Mouse (Mus musculus) neural tube, embryonic 11.5 days (tissue): ENCODE measurements at regions not wholly inside any gene's neighbourhood (a gene's known extent, or its start where the extent isn't known, plus 50 kb on each side); places are given as distances from the start of the nearest gene placed in this dataset.

Experiments
- ATAC-seq: fragments of 200-750 bp; cut with Nextera tagmentation; 2 replicates; pipeline ENCODE4 v1.8.0; 2017; ENCODE audit warnings: moderate number of reproducible peaks, mild to moderate bottlenecking, moderate TSS enrichment, moderate library complexity; ENCODE audit not compliant: insufficient read depth, low FRiP score, low TSS enrichment
- DNase-seq: peaks from one replicate; pipeline ENCODE4 v3.0.0-alpha.2; 2015; ENCODE audit warnings: low spot score
- H3K27ac ChIP-seq: fragments of 300-500 bp; sonication (generic); 2 replicates; pipeline ENCODE4 v1.5.1; 2014; ENCODE audit warnings: low read depth, mild to moderate bottlenecking, low read length
- H3K27me3 ChIP-seq: fragments of 300-500 bp; sonication (generic); 2 replicates; pipeline ENCODE4 v1.6.1; 2014; ENCODE audit warnings: mild to moderate bottlenecking, low read length, mixed read lengths; ENCODE audit not compliant: control insufficient read depth, insufficient read depth
- H3K36me3 ChIP-seq: fragments of 300-500 bp; sonication (generic); 2 replicates; pipeline ENCODE4 v1.6.1; 2014; ENCODE audit warnings: mild to moderate bottlenecking, low read length, moderate library complexity, mixed read lengths; ENCODE audit not compliant: control insufficient read depth, insufficient read depth
- H3K4me1 ChIP-seq: fragments of 300-500 bp; sonication (generic); 2 replicates; pipeline ENCODE4 v1.6.1; 2014; ENCODE audit warnings: low read length, mixed read lengths; ENCODE audit not compliant: control insufficient read depth, insufficient read depth
- H3K4me2 ChIP-seq: fragments of 300-500 bp; sonication (generic); 2 replicates; pipeline ENCODE4 v1.6.1; 2014; ENCODE audit warnings: low read depth, mild to moderate bottlenecking, moderate library complexity
- H3K4me3 ChIP-seq: fragments of 300-500 bp; sonication (generic); 2 replicates; pipeline ENCODE4 v1.5.1; 2014; ENCODE audit warnings: low read depth, low read length
- H3K9ac ChIP-seq: fragments of 300-500 bp; sonication (generic); 2 replicates; pipeline ENCODE4 v1.6.1; 2014; ENCODE audit warnings: mild to moderate bottlenecking, low read length
- H3K9me3 ChIP-seq: fragments of 300-500 bp; sonication (generic); 2 replicates; pipeline ENCODE4 v1.6.1; 2016; ENCODE audit warnings: low read length; ENCODE audit not compliant: control insufficient read depth
- WGBS: fragments of 180-500 bp; shearing (Covaris S2); extraction: QIAGEN DNeasy Blood & Tissue Kit; methylation state at CpG from one replicate; pipeline ENCODE4 v1.1.7; 2014; 5-methylcytosine and 5-hydroxymethylcytosine counted together

- ATAC-seq (no peak), DNase-seq (no peak)
- WGBS = 87% methylated on average over 5 of the region's 5 CpGs
These were observed 101.2 kb downstream of the Gm5426 start for GRCm38 (mm10) chr10:96237572-96238130.

GRCm38 (mm10) chr10:96238251-96238650 lies 101.8 kb downstream of the Gm5426 start:
- Histone ChIP-seq H3K9ac (no peak overlapping the region), H3K9me3 (no peaks in the 10 kb centered on the region), H3K27me3 (no peaks in the 10 kb centered on the region), H3K27ac (no peak overlapping the region), H3K4me1 (no peaks in the 10 kb centered on the region), H3K36me3 (no peaks in the 10 kb centered on the region), H3K4me3 (no peak overlapping the region), H3K4me2 (no peak overlapping the region)
- no peak for DNase-seq
- WGBS = 89% methylated on average over 4 of the region's 4 CpGs
- ATAC-seq = no peak

More at GRCm38 (mm10) chr10:96237572-96238130, 101.2 kb downstream of the Gm5426 start:
- H3K27ac ChIP-seq = no peak overlapping the region
- H3K4me2 ChIP-seq = no peak overlapping the region
- H3K27me3 ChIP-seq = no peaks in the 10 kb centered on the region
- no peaks in the 10 kb centered on the region for H3K36me3 ChIP-seq
- H3K4me1 ChIP-seq = no peaks in the 10 kb centered on the region
- H3K4me3 ChIP-seq = no peak overlapping the region
- no peaks in the 10 kb centered on the region for H3K9me3 ChIP-seq
- H3K9ac ChIP-seq = no peak overlapping the region

- Histone ChIP-seq H3K4me1 (no peaks in the 10 kb centered on the region), H3K4me2 (no peak overlapping the region), H3K9ac (no peak overlapping the region), H3K9me3 (no peaks in the 10 kb centered on the region), H3K27me3 (no peaks in the 10 kb centered on the region), H3K27ac (no peak overlapping the region), H3K4me3 (no peak overlapping the region), H3K36me3 (no peaks in the 10 kb centered on the region)
- ATAC-seq (no peak), DNase-seq (no peak)
- WGBS = 89% methylated on average over 3 of the region's 3 CpGs
These were observed 102.4 kb downstream of the Gm5426 start for GRCm38 (mm10) chr10:96238850-96239249.

GRCm38 (mm10) chr10:96240591-96240990 lies 104.2 kb downstream of the Gm5426 start:
- Histone ChIP-seq H3K9ac (no peak overlapping the region), H3K9me3 (no peaks in the 10 kb centered on the region), H3K36me3 (no peaks in the 10 kb centered on the region), H3K4me2 (no peak overlapping the region), H3K4me3 (no peak overlapping the region), H3K27ac (no peak overlapping the region), H3K27me3 (no peaks in the 10 kb centered on the region), H3K4me1 (no peaks in the 10 kb centered on the region)
- ATAC-seq (no peak), DNase-seq (no peak)
- 90% methylated on average over 4 of the region's 4 CpGs for WGBS

GRCm38 (mm10) chr10:96253671-96254070 lies 117.3 kb downstream of the Gm5426 start:
- Histone ChIP-seq H3K9ac (no peak overlapping the region), H3K27me3 (no peaks in the 10 kb centered on the region), H3K4me1 (no peaks in the 10 kb centered on the region), H3K9me3 (no peaks in the 10 kb centered on the region), H3K4me2 (no peak overlapping the region), H3K36me3 (no peaks in the 10 kb centered on the region), H3K27ac (no peak overlapping the region), H3K4me3 (no peak overlapping the region)
- no peak for ATAC-seq
- DNase-seq = no peak

- Histone ChIP-seq H3K9me3 (no peaks in the 10 kb centered on the region), H3K9ac (no peak overlapping the region), H3K4me2 (no peak overlapping the region), H3K36me3 (no peaks in the 10 kb centered on the region), H3K27ac (no peak overlapping the region), H3K4me3 (no peak overlapping the region), H3K4me1 (no peaks in the 10 kb centered on the region), H3K27me3 (no peaks in the 10 kb centered on the region)
- ATAC-seq = no peak
- WGBS = 81% methylated on average over 2 of the region's 2 CpGs
- DNase-seq = no peak
These were observed 118.0 kb downstream of the Gm5426 start for GRCm38 (mm10) chr10:96254250-96254862.

GRCm38 (mm10) chr10:96257935-96258334 lies 121.5 kb downstream of the Gm5426 start:
- Histone ChIP-seq H3K4me1 (no peaks in the 10 kb centered on the region), H3K36me3 (no peaks in the 10 kb centered on the region), H3K9ac (no peak overlapping the region), H3K4me2 (no peak overlapping the region), H3K9me3 (no peaks in the 10 kb centered on the region), H3K4me3 (no peak overlapping the region), H3K27me3 (no peaks in the 10 kb centered on the region), H3K27ac (no peak overlapping the region)
- ATAC-seq (no peak), DNase-seq (no peak)
- 87% methylated on average over 7 of the region's 7 CpGs for WGBS

GRCm38 (mm10) chr10:96259242-96259641 lies 122.8 kb downstream of the Gm5426 start:
- H3K4me2 ChIP-seq = no peak overlapping the region
- no peak for ATAC-seq
- no peak for DNase-seq
- 90% methylated on average over 10 of the region's 10 CpGs for WGBS
- H3K9ac ChIP-seq = no peak overlapping the region
- H3K4me1 ChIP-seq = 0 out of 2 replicates have a peak, but pooled peaks cover 4% of the 10 kb centered on the region
- H3K36me3 ChIP-seq = no peaks in the 10 kb centered on the region
- H3K27me3 ChIP-seq = no peaks in the 10 kb centered on the region
- no peak overlapping the region for H3K27ac ChIP-seq
- H3K9me3 ChIP-seq = no peaks in the 10 kb centered on the region
- H3K4me3 ChIP-seq = no peak overlapping the region

- H3K4me2 ChIP-seq = no peak overlapping the region
- ATAC-seq (no peak), DNase-seq (no peak)
- H3K9ac ChIP-seq = no peak overlapping the region
- no peak overlapping the region for H3K4me3 ChIP-seq
- no peak overlapping the region for H3K27ac ChIP-seq
- no peaks in the 10 kb centered on the region for H3K27me3 ChIP-seq
- no peaks in the 10 kb centered on the region for H3K9me3 ChIP-seq
- H3K4me1 ChIP-seq = 0 out of 2 replicates have a peak, but pooled peaks cover 4% of the 10 kb centered on the region
- WGBS = 94% methylated on average over 8 of the region's 8 CpGs
- no peaks in the 10 kb centered on the region for H3K36me3 ChIP-seq
These were observed 123.2 kb downstream of the Gm5426 start for GRCm38 (mm10) chr10:96259648-96260047.
